Comparison of ENCODE assay signal across 8 mouse cellular contexts in genomic region chr1:35726596-35726995, GRCm38 (mm10).
A peak's percentile ranks its signal among the peaks of the same experiment; 100 is the strongest.
DNase-seq lines count a peak whose midpoint lies in the region; ATAC-seq and TF ChIP-seq lines count a peak whose summit lies in the region.

No protein-coding gene starts in this region.

- ATAC-seq in embryonic facial prominence, embryonic 14.5 days (ENCODE audit: low read depth): no peak
- ATAC-seq in kidney, postnatal 0 days (replicated peaks; ENCODE audit: low FRiP score, low read depth): no peak
- ATAC-seq in liver, embryonic 13.5 days (ENCODE audit: low read depth): no peak
- ATAC-seq in activated CD4-positive, CD25-positive, alpha-beta regulatory T cell, adult 4 months: no peak

- H3K36me3 ChIP-seq in embryonic facial prominence, embryonic 14.5 days (ENCODE audit: control insufficient read depth, insufficient read depth, low read length): no peaks in the 10 kb centered on the region
- H3K36me3 ChIP-seq in kidney, postnatal 0 days (ENCODE audit: insufficient read depth, low read length): no peaks in the 10 kb centered on the region
- no peaks in the 10 kb centered on the region for H3K36me3 ChIP-seq in liver, embryonic 13.5 days

- H3K4me3 ChIP-seq in embryonic facial prominence, embryonic 14.5 days (ENCODE audit: low read depth, low read length): no peak overlapping the region
- no peak overlapping the region for H3K4me3 ChIP-seq in kidney, postnatal 0 days (replicated peaks; ENCODE audit: low read depth, low read length)
- H3K4me3 ChIP-seq in liver, embryonic 13.5 days (replicated peaks): no peak overlapping the region

- no peaks in the 10 kb centered on the region for H3K4me1 ChIP-seq in embryonic facial prominence, embryonic 14.5 days (ENCODE audit: control insufficient read depth, insufficient read depth, low read length)
- no peaks in the 10 kb centered on the region for H3K4me1 ChIP-seq in kidney, postnatal 0 days (replicated peaks; ENCODE audit: insufficient read depth, low read length)
- H3K4me1 ChIP-seq in liver, embryonic 13.5 days (replicated peaks): no peaks in the 10 kb centered on the region

- peak; percentile 62 for TF ChIP-seq CTCF in kidney, postnatal 0 days (IDR thresholded peaks at IDR 0.05; ENCODE audit: low read depth)

- DNase-seq in ovary, postnatal 36 days (ENCODE audit: low spot score): peak; percentile 51
- no peak for DNase-seq in ovary, adult 18-20 months (ENCODE audit: low spot score)
- peak; percentile 85 to 90 for DNase-seq in adrenal gland, postnatal 36 days
- peak; percentile 37 for DNase-seq in embryonic facial prominence, embryonic 14.5 days (ENCODE audit: low spot score)
- DNase-seq in kidney, postnatal 0 days (ENCODE audit: low spot score): peak; percentile 61
- DNase-seq in liver, embryonic 13.5 days: peak; percentile 1
- DNase-seq in skeletal muscle tissue, adult 2 months (ENCODE audit: low read depth, low spot score): peak; percentile 16

- no peak overlapping the region for H3K4me2 ChIP-seq in embryonic facial prominence, embryonic 14.5 days (ENCODE audit: low read depth, low read length)
- no peak overlapping the region for H3K4me2 ChIP-seq in kidney, postnatal 0 days (ENCODE audit: low read length)
- no peak overlapping the region for H3K4me2 ChIP-seq in liver, embryonic 13.5 days

- H3K9me3 ChIP-seq in embryonic facial prominence, embryonic 14.5 days (ENCODE audit: control insufficient read depth, low read length): no peaks in the 10 kb centered on the region
- H3K9me3 ChIP-seq in kidney, postnatal 0 days (replicated peaks; ENCODE audit: low read length): no peaks in the 10 kb centered on the region
- no peaks in the 10 kb centered on the region for H3K9me3 ChIP-seq in liver, embryonic 13.5 days (replicated peaks)

- H3K9ac ChIP-seq in embryonic facial prominence, embryonic 14.5 days (ENCODE audit: low read depth, low read length): no peak overlapping the region
- no peak overlapping the region for H3K9ac ChIP-seq in kidney, postnatal 0 days (ENCODE audit: low read depth, low read length)
- no peak overlapping the region for H3K9ac ChIP-seq in liver, embryonic 13.5 days

- no peak overlapping the region for H3K27ac ChIP-seq in embryonic facial prominence, embryonic 14.5 days (replicated peaks; ENCODE audit: low read depth, low read length)
- no peak overlapping the region for H3K27ac ChIP-seq in kidney, postnatal 0 days
- no peak overlapping the region for H3K27ac ChIP-seq in liver, embryonic 13.5 days

- WGBS in embryonic facial prominence, embryonic 14.5 days: 14% methylated on average over 1 of the region's 1 CpGs
- WGBS in kidney, postnatal 0 days: 18% methylated on average over 1 of the region's 1 CpGs
- 15% methylated on average over 1 of the region's 1 CpGs for WGBS in liver, embryonic 13.5 days (ENCODE audit: insufficient replicate concordance)

- no peaks in the 10 kb centered on the region for H3K27me3 ChIP-seq in embryonic facial prominence, embryonic 14.5 days (replicated peaks; ENCODE audit: control insufficient read depth, insufficient read depth, low read length)
- H3K27me3 ChIP-seq in kidney, postnatal 0 days (ENCODE audit: insufficient read depth, low read length): no peaks in the 10 kb centered on the region
- no peaks in the 10 kb centered on the region for H3K27me3 ChIP-seq in liver, embryonic 13.5 days
